Mouse (Mus musculus): ENCODE results near the gene Prkg1.

DNA sequence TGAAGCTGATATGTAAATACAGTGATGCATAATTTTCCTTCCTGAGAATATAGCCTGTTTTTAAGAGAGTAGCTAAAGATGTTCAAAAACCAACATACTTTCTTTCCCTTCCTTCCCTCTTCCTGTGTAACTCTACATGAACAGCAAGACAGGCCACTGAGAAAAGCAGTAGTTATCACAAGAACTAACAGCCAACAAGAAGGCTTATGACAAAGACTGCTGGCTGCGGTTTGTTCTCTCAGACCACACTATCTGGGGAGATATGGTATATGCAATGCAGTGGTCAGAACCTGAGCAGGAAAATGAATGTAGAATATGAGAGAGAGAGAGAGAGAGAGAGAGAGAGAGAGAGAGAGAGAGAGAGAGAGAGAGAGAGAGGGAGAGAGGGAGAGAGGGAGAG, 15.4 kb upstream of the Prkg1 start:
- TF ChIP-seq TCF12 (IDR thresholded peaks at IDR 0.05; ENCODE audit: low read depth, low read length), result 0 out of 2 replicates have a peak, but pooled peaks have one; percentile 21
- TF ChIP-seq ZKSCAN1 (IDR thresholded peaks at IDR 0.05; ENCODE audit: low read depth, low read length), result no peak
- TF ChIP-seq E2F4 (IDR thresholded peaks at IDR 0.05; ENCODE audit: borderline replicate concordance, low read depth, low read length), result no peak
- TF ChIP-seq POLR2A (IDR thresholded peaks at IDR 0.05; ENCODE audit: control insufficient read depth in 1 of 2, insufficient read depth in 1 of 2, low read depth in 1 of 2, low read length in 2 of 2, poor library complexity in 1 of 2), result no peak
- TF ChIP-seq MAFK (IDR thresholded peaks at IDR 0.05; ENCODE audit: borderline replicate concordance, low read depth, low read length), result no peak
- TF ChIP-seq EP300 (IDR thresholded peaks at IDR 0.05; ENCODE audit: low read depth in 1 of 2, low read length in 2 of 2), result peak in 1 of 2 experiments; percentile 58; a peak in 1 of 4 replicates
- TF ChIP-seq POLR2AphosphoS2 (IDR thresholded peaks at IDR 0.05; ENCODE audit: low read length), result no peak
- no peak for TF ChIP-seq TAL1 (IDR thresholded peaks at IDR 0.05; ENCODE audit: low read length)
- TF ChIP-seq CTCF (IDR thresholded peaks at IDR 0.05 in 2 of 3, conservative IDR thresholded peaks at IDR 0.05 in 1 of 3; ENCODE audit: control insufficient read depth in 1 of 3, insufficient read depth in 1 of 3, low read depth in 2 of 3, low read length in 3 of 3, poor library complexity in 1 of 3, severe bottlenecking in 1 of 3), result no peak
- no peak for TF ChIP-seq MAX (IDR thresholded peaks at IDR 0.05; ENCODE audit: low read length)

Data from MEL (cell line).